Mouse (Mus musculus): ENCODE results near the gene Akap13.
"Not testable (repeated sequence)": the region's sequence is repeated elsewhere in the genome, so short reads cannot be mapped to it uniquely, and the experiment has no call there.

The Akap13 gene

DNA sequence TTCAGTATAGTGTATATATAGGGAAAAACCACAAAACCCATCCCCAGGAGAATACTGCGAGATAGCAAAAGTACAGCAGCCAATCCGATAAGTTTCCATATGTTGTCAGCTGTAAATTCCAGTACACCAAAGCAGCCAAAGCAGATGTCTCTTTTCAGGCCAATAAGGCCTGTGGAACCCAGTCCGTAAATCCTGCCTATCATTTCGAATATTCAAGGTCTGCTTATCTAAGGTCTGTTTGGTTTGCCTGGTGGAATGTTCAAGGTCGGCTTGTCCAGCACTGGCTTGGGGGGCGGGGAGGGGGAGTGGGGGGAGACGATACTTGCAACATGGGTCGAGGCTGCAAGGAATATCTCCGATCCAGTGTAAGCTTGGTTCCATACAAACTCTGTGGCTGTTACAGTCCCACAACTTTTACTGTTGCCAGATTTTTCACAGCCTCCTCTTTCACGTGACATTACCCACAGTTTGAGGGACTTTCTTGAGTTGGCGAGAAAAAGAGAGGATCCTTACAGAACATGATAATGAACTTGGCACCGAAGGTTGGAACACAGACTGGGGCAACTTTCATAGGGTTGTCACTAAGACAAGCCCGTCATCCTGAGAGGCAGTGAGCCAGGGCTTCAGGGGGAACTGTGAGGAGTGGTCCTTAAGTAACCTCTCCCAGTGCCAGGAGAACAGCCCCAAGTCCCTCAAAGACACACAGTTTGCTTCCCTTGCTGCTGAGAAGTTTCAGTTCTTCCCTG, 335.9 kb downstream of the Akap13 start:
- DNase-seq (ENCODE audit: low read depth, low spot score), result not testable (repeated sequence)

DNA sequence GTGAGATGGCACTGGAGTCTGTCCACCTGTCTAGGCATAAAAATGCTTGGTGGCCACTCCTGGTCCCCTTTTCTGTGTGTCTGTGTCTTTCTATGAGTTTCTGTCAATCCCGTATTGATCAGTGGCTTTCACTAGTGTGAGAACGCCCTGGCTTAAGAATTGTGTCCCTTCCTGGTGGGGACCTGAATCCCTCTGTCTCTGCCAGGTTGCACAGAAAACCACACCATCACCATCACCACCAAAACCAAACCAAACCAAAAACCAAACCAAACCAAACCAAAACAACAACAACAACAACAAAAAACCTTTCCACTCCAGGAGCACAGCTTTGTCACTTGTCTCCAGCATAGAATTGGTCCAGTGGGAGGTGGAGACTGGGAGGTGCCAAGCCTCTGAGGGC, 337.8 kb downstream of the Akap13 start:
- no peak for DNase-seq (ENCODE audit: low read depth, low spot score)

DNA sequence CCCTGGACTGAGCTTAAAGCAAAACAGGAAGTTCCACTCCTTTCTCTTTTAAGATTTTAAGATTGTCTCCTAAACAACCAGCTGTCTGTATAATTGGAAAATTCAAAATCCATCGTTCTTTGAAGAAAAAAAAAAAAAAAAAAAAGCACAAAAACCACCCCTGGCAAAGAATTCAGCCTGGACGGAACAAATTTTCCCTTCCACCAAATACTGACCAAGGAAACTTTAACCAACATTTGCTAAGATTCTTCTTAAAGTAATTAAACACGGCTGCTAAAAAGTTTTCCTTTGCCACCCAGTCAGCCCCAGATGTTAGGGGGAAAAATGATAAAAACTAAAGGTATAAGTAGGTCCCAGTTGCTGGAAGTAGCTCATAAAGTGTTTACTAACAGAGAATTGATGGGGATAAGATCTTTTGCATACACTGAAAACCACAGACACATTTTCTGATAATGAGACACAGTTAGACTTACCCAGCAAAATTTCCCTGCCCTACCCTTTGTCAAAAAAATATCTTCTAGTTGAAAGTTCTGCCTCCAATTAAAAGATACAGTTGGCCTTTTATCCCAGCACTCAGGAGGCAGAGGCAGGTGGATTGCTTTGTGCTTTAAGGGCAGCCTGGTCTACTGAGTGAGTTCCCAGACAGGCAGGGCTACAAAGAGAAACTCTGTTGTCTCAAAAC, 338.5 kb downstream of the Akap13 start:
- DNase-seq (ENCODE audit: low read depth, low spot score), result no peak

DNA sequence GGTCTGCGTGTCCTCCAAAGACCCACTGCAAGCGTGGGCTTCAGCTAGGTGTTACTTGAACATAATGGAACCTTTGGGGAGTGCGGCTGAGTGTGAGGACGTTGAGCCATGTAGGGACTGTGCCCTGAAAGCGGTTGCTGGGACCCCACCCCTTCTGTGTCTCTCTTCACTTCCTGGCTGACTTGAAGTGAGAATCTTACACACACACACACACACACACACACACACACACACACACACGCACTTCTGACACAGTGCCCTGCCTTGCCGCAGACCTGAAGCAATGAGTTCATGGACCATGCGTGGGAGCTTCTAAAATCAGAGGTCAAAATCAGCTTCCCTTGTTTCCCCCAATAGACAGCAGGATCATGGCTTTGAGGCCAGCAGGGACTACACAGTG, 339.8 kb downstream of the Akap13 start:
- no peak for DNase-seq (ENCODE audit: low read depth, low spot score)

DNA sequence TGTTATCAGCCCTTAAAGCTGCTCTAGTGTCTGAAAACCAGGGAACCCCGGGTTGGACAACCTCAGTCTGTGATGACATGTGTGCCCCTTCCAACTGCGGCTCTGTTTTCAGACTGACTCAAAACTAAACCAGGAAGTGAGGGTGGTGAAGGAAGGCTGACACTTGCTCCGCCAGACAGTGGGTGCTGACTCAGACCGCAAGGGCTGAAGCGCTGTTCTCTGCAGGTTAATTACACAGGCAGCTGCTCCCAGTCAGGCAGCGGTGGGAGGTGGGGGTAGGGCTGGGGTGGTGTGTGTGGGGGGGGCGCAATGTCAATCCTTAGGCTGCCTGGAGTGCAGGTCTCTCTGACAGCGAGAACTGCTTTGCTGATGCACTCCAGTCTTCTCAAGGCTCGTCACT, 341.1 kb downstream of the Akap13 start:
- no peak for DNase-seq (ENCODE audit: low read depth, low spot score)

DNA sequence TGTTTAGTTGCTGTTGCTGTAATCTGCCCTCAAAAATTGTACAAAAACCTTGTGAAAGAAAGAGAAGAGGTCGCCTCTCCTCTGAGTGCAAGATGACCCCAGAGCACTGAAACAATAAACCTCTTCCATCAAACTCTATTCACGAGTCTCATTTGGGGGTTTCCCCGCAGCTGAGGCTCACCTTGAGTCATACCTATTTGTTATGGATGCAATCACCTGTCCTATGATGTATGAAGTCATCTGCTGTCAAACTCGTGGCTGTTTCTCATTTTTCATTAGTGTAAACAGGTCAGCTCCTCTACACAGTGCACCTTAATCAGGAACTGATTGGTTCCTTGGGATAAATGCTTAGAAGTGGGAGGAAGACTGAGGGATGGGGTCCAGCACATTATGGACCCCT, 345.2 kb downstream of the Akap13 start:
- no peak for DNase-seq (ENCODE audit: low read depth, low spot score)

DNA sequence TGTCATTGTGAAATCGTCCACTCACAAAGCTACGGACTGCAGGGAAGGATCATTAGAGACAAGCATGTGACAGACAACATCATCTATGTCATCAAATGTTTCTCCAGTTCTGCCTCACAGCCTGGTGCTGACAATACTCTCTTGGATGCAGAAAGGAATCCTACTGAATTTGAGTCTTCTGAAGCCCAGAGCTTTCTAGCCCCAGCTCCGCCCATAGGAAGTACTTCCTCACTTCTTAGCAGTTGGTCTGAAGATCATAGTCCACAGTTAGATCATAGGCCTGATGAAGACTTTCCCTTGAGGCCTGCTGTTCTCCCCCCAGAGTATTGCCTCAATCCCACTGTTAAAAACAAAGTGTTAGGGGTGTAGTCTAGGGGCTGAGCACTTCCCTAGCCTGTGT, 345.7 kb downstream of the Akap13 start:
- no peak for DNase-seq (ENCODE audit: low read depth, low spot score)

DNA sequence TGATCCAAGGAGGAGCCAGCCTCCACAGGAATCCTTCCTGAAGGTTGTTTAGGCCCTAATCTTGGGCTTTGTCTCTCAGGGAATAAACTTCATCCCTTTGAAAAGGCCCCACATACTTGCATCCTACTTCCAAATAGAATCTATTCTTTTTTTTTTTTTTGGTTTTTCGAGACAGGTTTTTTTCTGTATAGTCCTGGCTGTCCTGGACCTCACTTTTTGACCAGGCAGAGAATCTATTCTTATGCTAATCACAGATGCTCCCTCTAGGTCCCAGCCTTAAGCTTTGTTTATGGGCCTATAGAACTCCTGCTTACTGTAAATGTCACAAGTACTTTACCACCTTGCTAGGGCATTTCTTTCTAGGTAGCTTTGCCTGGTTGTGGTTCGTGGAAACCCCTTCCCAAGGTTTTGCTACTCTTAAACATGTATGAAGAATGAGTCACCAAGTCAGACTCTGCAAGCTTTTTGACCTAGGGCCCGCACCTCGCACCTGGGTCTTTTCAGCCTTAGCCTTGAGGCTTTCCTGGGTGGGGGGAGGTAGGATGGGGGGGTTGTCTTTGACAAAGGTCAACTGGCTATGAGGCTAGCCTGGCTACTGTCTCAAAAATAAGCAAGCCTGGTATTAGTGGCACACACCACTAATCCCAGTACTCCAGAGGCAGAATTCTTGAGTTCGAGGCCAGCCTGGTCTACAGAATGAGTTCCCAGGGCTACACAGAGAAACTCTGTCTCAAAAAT, 346.5 kb downstream of the Akap13 start:
- peak; percentile 90 for DNase-seq (ENCODE audit: low read depth, low spot score)

DNA sequence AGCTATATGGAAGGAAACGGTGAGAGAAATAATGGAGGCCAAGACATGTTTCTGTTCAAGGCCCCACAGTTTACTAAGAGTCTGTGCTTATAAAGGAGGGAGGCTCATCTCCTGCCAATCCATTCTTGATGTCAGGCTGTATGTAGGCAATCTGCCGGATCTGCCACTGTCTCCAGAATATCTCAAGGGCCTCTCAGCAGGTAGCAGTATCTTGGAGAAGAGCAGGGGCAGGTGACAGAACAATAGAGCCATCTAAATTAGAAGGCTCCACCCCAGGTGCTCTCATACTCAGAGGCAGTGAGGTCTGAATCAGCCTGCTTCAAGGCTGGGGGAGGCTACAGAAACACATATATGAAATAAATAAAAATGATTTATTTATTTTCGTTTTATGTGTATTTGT, 347.6 kb downstream of the Akap13 start:
- DNase-seq (ENCODE audit: low read depth, low spot score), result peak; percentile 78
